Mouse (Mus musculus) heart, embryonic 15.5 days (tissue): ENCODE measurements around the gene Elavl1. TPM values are rescaled to one million over a fixed set of nuclear protein-coding genes. Genes with fewer than 3 reads are reported as not detected.
A peak's percentile ranks its signal among the peaks of the same experiment; 100 is the strongest.

Source experiments
- ATAC-seq: fragments of 200-750 bp; cut with Nextera tagmentation; replicated peaks from 2 replicates; pipeline ENCODE4 v1.8.0; 2017; ENCODE audit warnings: low read depth, moderate TSS enrichment; ENCODE audit not compliant: insufficient number of reproducible peaks, insufficient read depth, low FRiP score
- H3K27ac ChIP-seq: fragments of 300-500 bp; sonication (generic); 2 replicates; pipeline ENCODE4 v1.5.1; 2015; ENCODE audit warnings: mild to moderate bottlenecking, inconsistent platforms
- H3K27me3 ChIP-seq: fragments of 300-500 bp; sonication (generic); 2 replicates; pipeline ENCODE4 v1.6.1; 2015; ENCODE audit warnings: inconsistent platforms
- H3K36me3 ChIP-seq: fragments of 300-500 bp; sonication (generic); 2 replicates; pipeline ENCODE4 v1.6.1; 2015; ENCODE audit warnings: mild to moderate bottlenecking, inconsistent platforms
- H3K4me1 ChIP-seq: fragments of 300-500 bp; sonication (generic); replicated peaks from 2 replicates; pipeline ENCODE4 v1.6.1; 2015; ENCODE audit warnings: inconsistent platforms
- H3K4me2 ChIP-seq: fragments of 300-500 bp; sonication (generic); 2 replicates; pipeline ENCODE4 v1.6.1; 2015; ENCODE audit warnings: inconsistent platforms, mild to moderate bottlenecking, moderate library complexity
- H3K4me3 ChIP-seq: fragments of 300-500 bp; sonication (generic); 2 replicates; pipeline ENCODE4 v1.5.1; 2015; ENCODE audit warnings: mild to moderate bottlenecking, inconsistent platforms
- H3K9ac ChIP-seq: fragments of 300-500 bp; sonication (generic); 2 replicates; pipeline ENCODE4 v1.6.1; 2015; ENCODE audit warnings: mild to moderate bottlenecking, inconsistent platforms
- H3K9me3 ChIP-seq: fragments of 300-500 bp; sonication (generic); replicated peaks from 2 replicates; pipeline ENCODE4 v1.6.1; 2016; ENCODE audit warnings: inconsistent platforms
- WGBS: fragments of 180-500 bp; shearing (Covaris S2); methylation state at CpG from one replicate; pipeline ENCODE4 v1.1.7; 2015; ENCODE audit warnings: mixed read lengths; 5-methylcytosine and 5-hydroxymethylcytosine counted together
- polyA plus RNA-seq: library from polyadenylated mRNA; unstranded; fragments of >200 nt; fragmentation: Nextera tagmentation; extraction: Ambion mirVana; gene quantifications from 2 replicates; pipeline ENCODE4 v1.2.1, GENCODE M21; 2015

Gene Elavl1
- polyA plus RNA-seq, 1 experiment from 2014 or later: 160 TPM

DNA sequence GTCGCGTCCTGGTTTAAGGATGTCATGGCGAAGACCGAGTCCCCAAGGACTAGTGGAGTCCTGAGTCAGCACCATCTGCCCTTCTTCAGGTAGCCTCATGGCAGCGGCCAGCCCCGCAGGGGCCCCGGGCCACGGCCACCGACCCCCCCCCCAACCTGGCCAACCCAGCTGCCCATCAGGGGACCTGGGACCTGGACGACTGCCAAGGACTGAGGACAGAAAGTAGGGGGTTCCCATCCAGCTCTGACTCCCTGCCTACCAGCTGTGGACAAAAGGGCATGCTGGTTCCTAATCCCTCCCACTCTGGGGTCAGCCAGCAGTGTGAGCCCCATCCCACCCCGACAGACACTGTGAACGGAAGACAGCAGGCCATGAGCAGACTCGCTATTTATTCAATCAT is 79.5 kb downstream of the Elavl1 start:
- Histone ChIP-seq H3K4me1 (peaks cover 26% of the 10 kb centered on the region), H3K9me3 (no peaks in the 10 kb centered on the region), H3K4me3 (no peak overlapping the region), H3K9ac (no peak overlapping the region), H3K27ac (no peak overlapping the region), H3K36me3 (peaks cover 46% of the 10 kb centered on the region), H3K27me3 (no peaks in the 10 kb centered on the region), H3K4me2 (no peak overlapping the region)
- WGBS: 83% methylated on average over 13 of the region's 13 CpGs
- no peak for ATAC-seq

DNA sequence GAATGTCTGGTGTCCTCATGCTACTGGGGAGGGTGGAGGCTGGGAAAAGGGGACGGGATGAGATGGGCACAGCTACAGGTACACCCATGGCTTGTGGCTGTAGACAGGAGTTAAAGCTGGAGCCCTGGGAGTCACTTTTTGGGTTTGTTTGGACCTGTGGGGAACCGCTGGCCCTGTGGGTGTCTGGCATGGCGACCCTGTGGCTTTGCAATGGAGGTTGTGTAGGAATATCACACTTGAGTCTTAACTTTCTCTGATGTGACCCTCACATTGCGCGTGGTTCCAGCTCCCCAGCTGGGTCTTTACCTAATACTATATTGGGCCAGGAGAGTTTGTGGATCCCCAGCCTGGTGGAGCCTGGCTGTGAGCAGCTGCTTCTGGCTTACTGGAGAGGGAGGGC is 80.2 kb downstream of the Elavl1 start:
- Histone ChIP-seq H3K4me1 (peaks cover 25% of the 10 kb centered on the region), H3K9ac (no peak overlapping the region), H3K36me3 (peaks cover 47% of the 10 kb centered on the region), H3K27ac (no peak overlapping the region), H3K9me3 (no peaks in the 10 kb centered on the region), H3K4me3 (no peak overlapping the region), H3K27me3 (no peaks in the 10 kb centered on the region), H3K4me2 (no peak overlapping the region)
- 89% methylated on average over 5 of the region's 5 CpGs for WGBS
- ATAC-seq: no peak

DNA sequence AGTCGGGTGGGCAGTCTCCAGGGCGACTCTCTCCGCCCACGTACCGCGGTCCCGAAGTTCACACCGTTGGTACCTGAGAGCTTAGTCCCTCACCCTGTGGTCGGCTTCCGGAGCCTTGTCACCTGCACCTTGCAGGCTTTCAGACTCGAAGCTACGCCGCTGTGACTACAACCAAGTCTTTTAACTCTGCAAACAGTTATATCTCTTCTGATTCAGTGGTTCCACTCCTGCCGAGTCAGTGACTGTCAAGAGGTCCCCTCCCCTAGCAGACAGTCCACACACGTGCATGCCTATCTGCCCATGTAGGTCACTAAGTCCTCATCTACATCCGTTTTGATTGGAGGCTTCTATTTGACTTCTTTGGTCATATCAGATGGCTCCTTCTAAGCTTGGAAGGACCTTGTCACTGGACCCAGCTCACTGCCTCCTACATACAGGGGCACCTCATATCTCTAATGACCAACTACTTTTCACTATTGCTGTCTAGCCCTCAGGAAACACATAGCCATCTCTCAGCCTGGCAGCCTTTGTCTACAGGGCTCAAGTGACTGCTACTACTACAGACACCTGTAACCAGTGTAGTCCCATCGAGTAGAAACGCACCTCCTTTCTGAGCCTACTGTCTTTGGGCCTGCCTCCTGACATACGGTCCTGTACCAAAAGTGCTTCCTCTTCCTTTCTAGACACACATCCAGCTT is 85.9 kb downstream of the Elavl1 start:
- H3K9ac ChIP-seq: peak overlapping the region; percentile 78
- H3K4me1 ChIP-seq: peaks cover 27% of the 10 kb centered on the region
- peak overlapping the region; percentile 92 for H3K27ac ChIP-seq
- 11% methylated on average over 19 of the region's 19 CpGs for WGBS
- peak overlapping the region; percentile 82 for H3K4me3 ChIP-seq
- no peak; the same call in 1 of the 2 replicates for ATAC-seq
- H3K27me3 ChIP-seq: no peaks in the 10 kb centered on the region
- no peaks in the 10 kb centered on the region for H3K9me3 ChIP-seq
- H3K4me2 ChIP-seq: peak overlapping the region; percentile 72
- peaks cover 22% of the 10 kb centered on the region for H3K36me3 ChIP-seq

DNA sequence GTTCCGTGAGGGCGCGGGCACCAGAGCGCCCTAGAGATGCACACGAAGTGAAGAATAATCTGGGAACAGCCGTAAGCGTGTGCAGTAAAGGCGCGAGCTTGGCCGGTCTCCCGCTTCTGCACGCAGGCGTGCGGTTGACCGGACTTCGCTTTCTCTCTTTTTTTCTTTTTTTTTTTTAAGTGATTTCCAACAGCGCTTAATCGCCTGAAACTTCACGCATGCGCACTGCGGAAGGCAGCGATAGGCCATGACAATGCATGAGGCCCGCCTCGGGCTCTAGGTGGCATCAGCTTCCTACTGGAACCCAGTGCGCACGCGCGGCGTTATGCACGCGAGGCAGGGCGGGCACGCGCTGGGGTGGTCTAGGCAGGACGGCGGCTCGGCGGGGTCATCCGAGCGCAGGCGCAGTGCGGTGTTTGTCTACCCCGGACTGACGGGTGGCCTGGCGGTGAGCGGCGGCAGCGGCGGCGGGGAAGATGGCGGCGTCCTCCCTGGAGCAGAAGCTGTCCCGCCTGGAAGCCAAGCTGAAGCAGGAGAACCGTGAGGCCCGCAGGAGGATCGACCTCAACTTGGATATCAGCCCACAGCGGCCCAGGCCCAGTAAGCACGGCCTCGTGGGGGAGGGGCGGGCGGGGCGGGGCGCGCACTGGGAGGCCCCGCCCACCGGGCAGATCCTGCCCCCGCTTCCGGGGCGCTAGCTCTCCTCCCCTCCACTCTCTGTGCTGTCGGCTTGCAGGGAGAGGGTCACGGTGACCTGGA is 86.6 kb downstream of the Elavl1 start, which contains the start of the genes Map2k7 and Gm49320:
Gene Map2k7 (plus strand): TSS at position 307 of the 759 bp plus-strand sequence.
Gene Gm49320 (plus strand): TSS at position 432 of the 759 bp plus-strand sequence.
- peaks cover 27% of the 10 kb centered on the region for H3K4me1 ChIP-seq
- H3K36me3 ChIP-seq: peaks cover 14% of the 10 kb centered on the region
- H3K9ac ChIP-seq: peak within 1 kb of the TSS; percentile 78
- no peaks in the 10 kb centered on the region for H3K27me3 ChIP-seq
- H3K9me3 ChIP-seq: no peaks in the 10 kb centered on the region
- peak within 1 kb of the TSS; percentile 82 for H3K4me3 ChIP-seq
- peak within 1 kb of the TSS; percentile 93 for H3K27ac ChIP-seq
- WGBS: under 1% methylated on average over 65 of the region's 71 CpGs
- ATAC-seq: peak; percentile 95
- peak within 1 kb of the TSS; percentile 72 for H3K4me2 ChIP-seq

DNA sequence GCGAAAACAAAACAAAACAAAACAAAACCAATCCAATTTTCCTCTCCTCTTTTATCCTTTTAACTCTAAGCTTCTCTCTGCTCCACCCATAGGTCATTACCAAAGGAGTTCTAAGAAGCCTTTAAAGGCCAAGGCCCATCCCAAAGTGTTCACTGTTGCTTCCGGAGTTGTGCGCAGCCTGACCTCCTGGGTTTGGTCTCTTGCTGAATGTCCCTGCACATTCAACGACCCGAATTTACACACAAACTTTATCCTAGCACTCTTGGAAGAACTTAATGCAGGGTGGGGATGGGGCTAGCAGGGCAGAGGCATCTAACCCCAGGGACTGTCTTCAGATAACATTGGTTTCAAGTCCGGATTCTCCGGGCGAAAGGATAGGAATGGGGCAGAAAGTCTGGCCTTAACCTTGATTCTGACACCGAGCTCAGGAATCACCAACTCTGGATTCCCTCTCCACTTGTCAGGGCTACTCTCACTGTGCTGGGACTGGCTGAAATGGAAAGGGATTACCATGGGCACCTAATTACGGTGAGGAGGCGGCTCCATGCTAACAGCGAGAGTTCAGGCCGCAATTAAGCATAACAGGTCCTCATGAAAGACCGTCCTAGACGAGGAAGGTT is 87.3 kb downstream of the Elavl1 start:
- peaks cover 8% of the 10 kb centered on the region; the same call in 1 of the 2 replicates for H3K36me3 ChIP-seq
- peak overlapping the region; percentile 82 for H3K4me3 ChIP-seq
- WGBS: 17% methylated on average over 15 of the region's 15 CpGs
- ATAC-seq: no peak
- H3K9ac ChIP-seq: peak overlapping the region; percentile 68
- peak overlapping the region; percentile 93 for H3K27ac ChIP-seq
- peaks cover 27% of the 10 kb centered on the region for H3K4me1 ChIP-seq
- H3K9me3 ChIP-seq: no peaks in the 10 kb centered on the region
- peak overlapping the region; percentile 72 for H3K4me2 ChIP-seq
- no peaks in the 10 kb centered on the region for H3K27me3 ChIP-seq

Other genes with a start within 250 kb of the Elavl1 start
- not detected in 2 replicates for gene Cd209f, start 219.6 kb downstream of the Elavl1 start, polyA plus RNA-seq
- gene Cd209g, start 191.3 kb downstream of the Elavl1 start, polyA plus RNA-seq: not detected in 2 replicates
- 12.9 and 18.3 TPM in 2 replicates for gene Evi5l, start 158.8 kb downstream of the Elavl1 start, polyA plus RNA-seq
- gene Prr36, start 108.0 kb downstream of the Elavl1 start, polyA plus RNA-seq: 0.44 and 0.95 TPM in 2 replicates
- 0.11 and 0.49 TPM in 2 replicates for gene Lrrc8e, start 98.6 kb downstream of the Elavl1 start, polyA plus RNA-seq
- 21.0 and 24.6 TPM in 2 replicates for gene Map2k7, start 86.7 kb downstream of the Elavl1 start, polyA plus RNA-seq
- gene Gm49320, start 86.5 kb downstream of the Elavl1 start, polyA plus RNA-seq: 0.34 and 0.79 TPM in 2 replicates
- 3.0 and 3.3 TPM in 2 replicates for gene Tgfbr3l, start 77.2 kb downstream of the Elavl1 start, polyA plus RNA-seq
- 37.7 and 47.0 TPM in 2 replicates for gene Snapc2, start 72.3 kb downstream of the Elavl1 start, polyA plus RNA-seq
- gene Ctxn1, start 66.1 kb downstream of the Elavl1 start, polyA plus RNA-seq: 27.8 and 37.3 TPM in 2 replicates
- 59.5 and 60.2 TPM in 2 replicates for gene Timm44, start 49.5 kb downstream of the Elavl1 start, polyA plus RNA-seq
- 15.7 and 63.4 TPM in 2 replicates for gene Ccl25, start 203 bp downstream of the Elavl1 start, polyA plus RNA-seq
- gene Cers4, start 167.6 kb upstream of the Elavl1 start, polyA plus RNA-seq: 37.1 and 41.8 TPM in 2 replicates